Comparison of ENCODE assay signal across 24 mouse cellular contexts in genomic region chr17:5185501-5185900, GRCm38 (mm10).
"Had no signal": no experiment of that assay in that cellular context is flagged by ENCODE, and none has a peak within 500 bp of the region (broad histone marks: within the 10 kb centered on the region; RNA-seq: fewer than 3 reads in every experiment).

No protein-coding gene starts in this region.

- H3K36me3 ChIP-seq: heart, embryonic 10.5 days; heart, embryonic 12.5 days; hindbrain, embryonic 10.5 days; hindbrain, embryonic 12.5 days; intestine, embryonic 15.5 days; limb, embryonic 13.5 days; limb, embryonic 15.5 days; liver, embryonic 12.5 days had no signal

- H3K4me2 ChIP-seq: heart, embryonic 12.5 days; hindbrain, embryonic 12.5 days; intestine, embryonic 15.5 days; limb, embryonic 13.5 days; limb, embryonic 15.5 days; liver, embryonic 12.5 days had no signal

- H3K27me3 ChIP-seq: heart, embryonic 12.5 days; hindbrain, embryonic 12.5 days; intestine, embryonic 15.5 days; limb, embryonic 13.5 days; limb, embryonic 15.5 days; liver, embryonic 12.5 days had no signal

- H3K4me3 ChIP-seq: heart, embryonic 10.5 days; heart, embryonic 12.5 days; hindbrain, embryonic 10.5 days; hindbrain, embryonic 12.5 days; intestine, embryonic 15.5 days; layer of hippocampus, adult 2 months; limb, embryonic 13.5 days; limb, embryonic 15.5 days; liver, embryonic 12.5 days had no signal

- H3K27ac ChIP-seq: heart, embryonic 10.5 days; hindbrain, embryonic 10.5 days; hindbrain, embryonic 12.5 days; intestine, embryonic 15.5 days; layer of hippocampus, adult 2 months; limb, embryonic 13.5 days; limb, embryonic 15.5 days; liver, embryonic 12.5 days had no signal

- ATAC-seq: hindbrain, embryonic 16.5 days; inflammation-experienced regulatory T-cells, adult 6 months; intestine, embryonic 15.5 days; intestine, postnatal 0 days; liver, embryonic 12.5 days had no signal

- H3K9ac ChIP-seq: heart, embryonic 12.5 days; hindbrain, embryonic 12.5 days; intestine, embryonic 15.5 days; limb, embryonic 13.5 days; limb, embryonic 15.5 days; liver, embryonic 12.5 days had no signal

- H3K9me3 ChIP-seq: heart, embryonic 10.5 days; heart, embryonic 12.5 days; hindbrain, embryonic 10.5 days; hindbrain, embryonic 12.5 days; intestine, embryonic 15.5 days; limb, embryonic 13.5 days; limb, embryonic 15.5 days; liver, embryonic 12.5 days had no signal

- DNase-seq: gastrocnemius, postnatal 10 days; gastrocnemius, postnatal 25 days; heart, adult 18-20 months; heart, postnatal 10 days; heart, postnatal 4 days; kidney, adult 18-20 months; kidney, adult 8-10 months; kidney, postnatal 10 days; kidney, postnatal 25 days; kidney, postnatal 4 days; layer of hippocampus, postnatal 36 days; left cerebral cortex, postnatal 4 days had no signal
